Mouse (Mus musculus) limb, embryonic 10.5 days (tissue): ENCODE data around the gene Rtn1. TPM values are rescaled to one million over a fixed set of nuclear protein-coding genes. Genes with fewer than 3 reads are reported as not detected.
A peak's percentile ranks its signal among the peaks of the same experiment; 100 is the strongest.

Experiments used
- DNase-seq: peaks from one replicate; pipeline ENCODE4 v3.0.0-alpha.2; 2017; ENCODE audit warnings: low spot score
- H3K27ac ChIP-seq: fragments of 300-500 bp; sonication (generic); 2 replicates; pipeline ENCODE4 v1.5.1; 2016; ENCODE audit warnings: mild to moderate bottlenecking
- H3K27me3 ChIP-seq: fragments of 300-500 bp; sonication (generic); 2 replicates; pipeline ENCODE4 v1.6.1; 2016; ENCODE audit warnings: low read depth, mild to moderate bottlenecking; ENCODE audit not compliant: poor library complexity, severe bottlenecking
- H3K36me3 ChIP-seq: fragments of 300-500 bp; sonication (generic); 2 replicates; pipeline ENCODE4 v1.6.1; 2016; ENCODE audit warnings: mild to moderate bottlenecking, moderate library complexity
- H3K4me1 ChIP-seq: fragments of 300-500 bp; sonication (generic); 2 replicates; pipeline ENCODE4 v1.6.1; 2016
- H3K4me3 ChIP-seq: fragments of 300-500 bp; sonication (generic); 2 replicates; pipeline ENCODE4 v1.5.1; 2016; ENCODE audit warnings: mild to moderate bottlenecking, moderate library complexity
- H3K9me3 ChIP-seq: fragments of 300-500 bp; sonication (generic); replicated peaks from 2 replicates; pipeline ENCODE4 v1.6.1; 2016; ENCODE audit warnings: mild to moderate bottlenecking
- WGBS: fragments of 180-500 bp; shearing (Covaris S2); methylation state at CpG from one replicate; pipeline ENCODE4 v1.1.7; 2016; 5-methylcytosine and 5-hydroxymethylcytosine counted together
- polyA plus RNA-seq: library from polyadenylated mRNA; unstranded; fragments of >200 nt; fragmentation: Nextera tagmentation; extraction: Ambion mirVana; gene quantifications from 2 replicates; pipeline ENCODE4 v1.2.1, GENCODE M21; 2016

Rtn1 gene
- polyA plus RNA-seq, 1 experiment from 2014 or later: 8.3 TPM

DNA sequence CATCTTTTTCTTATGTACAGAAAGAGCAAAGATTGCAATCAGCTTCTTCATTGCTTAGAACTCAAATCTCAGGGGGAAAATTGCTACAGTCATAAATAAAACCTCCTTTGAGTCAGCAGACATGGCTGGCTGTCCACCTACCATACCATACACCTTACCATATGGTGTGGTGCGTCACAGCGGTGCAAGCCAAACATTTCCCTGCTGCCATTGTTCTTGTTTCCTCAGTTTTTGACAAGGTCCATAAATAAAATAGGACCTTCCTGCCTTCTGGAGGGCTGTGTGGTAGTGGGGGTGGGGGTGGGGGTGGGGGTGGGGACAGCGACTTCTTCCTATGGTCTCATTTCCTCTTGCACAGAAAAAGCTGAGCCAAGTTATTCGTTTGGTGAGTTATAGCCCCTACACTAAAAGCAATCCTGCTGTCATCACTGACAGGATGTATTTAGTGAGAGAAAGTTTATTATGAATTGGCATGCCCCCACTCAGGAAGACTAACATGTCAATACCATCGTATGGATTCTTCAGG is 76.3 kb downstream of the Rtn1 start:
- H3K36me3 ChIP-seq: no peaks in the 10 kb centered on the region
- no peak for DNase-seq
- H3K9me3 ChIP-seq: no peaks in the 10 kb centered on the region
- peaks cover 4% of the 10 kb centered on the region; the same call in 1 of the 2 replicates for H3K4me1 ChIP-seq
- H3K27me3 ChIP-seq: no peaks in the 10 kb centered on the region
- no peak overlapping the region for H3K4me3 ChIP-seq
- H3K27ac ChIP-seq: no peak overlapping the region
- WGBS: 82% methylated on average over 5 of the region's 5 CpGs

DNA sequence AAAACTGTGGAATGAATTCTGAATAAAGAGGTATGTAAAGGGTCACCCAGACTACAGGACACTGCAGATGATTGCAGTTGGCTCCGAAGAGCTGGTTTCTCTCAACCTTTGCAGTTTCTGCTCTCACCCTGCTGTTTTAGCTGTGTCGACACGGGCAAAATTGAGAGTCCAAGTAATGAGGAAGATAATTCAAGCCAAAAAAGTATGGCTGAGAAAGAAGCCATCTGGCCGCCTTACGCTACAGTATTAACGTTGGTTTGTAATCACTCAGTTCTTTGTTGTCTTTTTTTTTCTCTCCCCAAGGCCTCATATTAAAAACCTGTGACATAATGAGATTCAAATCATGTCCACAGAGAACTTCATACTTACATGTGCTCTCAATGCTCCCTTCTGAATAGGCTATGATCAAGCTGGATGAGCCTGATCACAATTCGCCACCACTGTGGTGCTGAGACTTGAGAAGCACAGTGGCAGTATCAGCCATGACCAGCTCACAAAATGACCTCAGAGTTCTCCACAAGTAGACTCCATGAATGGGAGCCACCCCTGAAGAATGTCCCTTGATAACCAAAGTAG is 76.9 kb downstream of the Rtn1 start:
- no peaks in the 10 kb centered on the region for H3K9me3 ChIP-seq
- peaks cover 4% of the 10 kb centered on the region; the same call in 1 of the 2 replicates for H3K4me1 ChIP-seq
- DNase-seq: no peak
- WGBS: 83% methylated on average over 7 of the region's 7 CpGs
- H3K27me3 ChIP-seq: no peaks in the 10 kb centered on the region
- H3K27ac ChIP-seq: no peak overlapping the region
- H3K36me3 ChIP-seq: no peaks in the 10 kb centered on the region
- no peak overlapping the region for H3K4me3 ChIP-seq

DNA sequence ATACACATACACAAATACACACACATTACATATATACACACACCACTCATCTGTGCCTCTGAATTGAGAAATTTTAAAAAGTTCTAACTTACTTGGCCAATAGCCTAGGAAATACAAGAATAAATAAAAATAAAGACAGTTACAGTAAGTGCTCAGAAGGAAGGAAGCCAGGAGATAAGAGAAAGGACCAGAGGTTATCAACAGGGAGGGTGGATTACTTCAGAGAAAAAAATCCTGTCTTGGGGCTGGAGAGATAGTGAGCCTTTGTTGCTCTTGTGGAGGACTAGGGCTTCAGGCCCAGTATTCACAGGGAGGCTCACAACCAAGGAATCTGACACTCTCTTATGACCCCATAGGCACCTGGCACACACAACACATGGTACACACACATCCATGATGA is 82.8 kb downstream of the Rtn1 start:
- no peaks in the 10 kb centered on the region for H3K27me3 ChIP-seq
- H3K9me3 ChIP-seq: no peaks in the 10 kb centered on the region
- H3K27ac ChIP-seq: no peak overlapping the region
- no peak for DNase-seq
- H3K4me1 ChIP-seq: peaks cover 6% of the 10 kb centered on the region
- no peak overlapping the region for H3K4me3 ChIP-seq
- no peaks in the 10 kb centered on the region for H3K36me3 ChIP-seq

DNA sequence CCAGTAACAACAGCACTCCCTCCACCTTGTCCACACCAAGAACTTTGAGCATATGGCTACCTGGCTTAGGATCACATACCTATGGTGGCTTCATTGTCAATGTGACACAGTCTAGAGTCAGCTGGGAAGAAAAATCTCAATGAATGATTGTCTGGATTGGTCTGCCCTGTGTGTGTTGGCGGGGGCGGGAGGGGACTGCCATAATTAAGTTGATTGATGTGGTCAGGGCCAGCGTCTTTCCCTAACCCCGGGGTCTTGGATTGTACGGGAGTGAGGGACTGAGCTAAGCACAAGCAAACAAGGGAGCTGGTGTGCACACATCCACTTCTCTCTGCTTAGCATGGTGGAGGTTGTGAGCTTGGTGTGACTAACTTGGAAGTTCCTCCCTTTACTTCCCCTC is 83.8 kb downstream of the Rtn1 start:
- WGBS: 28% methylated on average over 5 of the region's 5 CpGs
- Histone ChIP-seq H3K27ac (no peak overlapping the region), H3K27me3 (no peaks in the 10 kb centered on the region), H3K4me1 (peaks cover 6% of the 10 kb centered on the region), H3K9me3 (no peaks in the 10 kb centered on the region), H3K4me3 (no peak overlapping the region), H3K36me3 (no peaks in the 10 kb centered on the region)
- DNase-seq: peak; percentile 46

DNA sequence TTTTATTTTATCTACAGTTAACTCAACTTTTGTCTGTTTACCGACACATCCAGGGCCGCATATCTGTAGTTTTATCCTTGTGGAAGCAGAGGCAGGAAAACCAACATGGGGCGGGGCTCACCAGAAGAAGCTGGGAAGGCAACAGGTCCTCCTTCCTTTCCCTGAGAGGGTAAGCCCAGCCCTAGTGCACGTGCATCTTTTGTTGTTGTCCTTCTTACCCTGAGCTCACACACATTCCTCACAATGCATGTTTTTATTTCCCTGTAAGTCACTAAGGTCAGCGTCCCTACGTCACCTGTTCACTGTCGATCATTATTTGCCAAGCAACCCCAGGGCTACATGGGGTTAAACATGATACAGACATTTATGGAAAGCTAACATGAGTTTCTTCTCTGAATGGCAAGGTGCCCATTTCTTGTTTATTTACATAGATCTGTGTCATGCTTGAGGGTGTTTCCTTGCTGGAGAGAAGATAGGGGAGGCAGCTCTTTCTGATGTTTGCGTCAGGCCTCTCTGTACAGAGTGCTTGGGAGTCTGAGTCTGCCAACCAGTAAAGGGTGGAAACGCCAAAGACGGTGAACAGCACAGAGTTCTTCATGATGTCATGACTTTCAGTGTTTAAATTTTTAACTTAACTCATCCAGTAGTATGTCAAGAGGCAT is 84.5 kb downstream of the Rtn1 start:
- no peak for DNase-seq
- peaks cover 6% of the 10 kb centered on the region for H3K4me1 ChIP-seq
- H3K9me3 ChIP-seq: no peaks in the 10 kb centered on the region
- no peaks in the 10 kb centered on the region for H3K27me3 ChIP-seq
- no peak overlapping the region for H3K27ac ChIP-seq
- H3K4me3 ChIP-seq: no peak overlapping the region
- WGBS: 88% methylated on average over 10 of the region's 10 CpGs
- no peaks in the 10 kb centered on the region for H3K36me3 ChIP-seq

GRCm38 (mm10) chr12:72323778-72324177 is 85.1 kb downstream of the Rtn1 start:
- Histone ChIP-seq H3K27me3 (no peaks in the 10 kb centered on the region), H3K4me1 (peaks cover 6% of the 10 kb centered on the region), H3K9me3 (no peaks in the 10 kb centered on the region), H3K4me3 (no peak overlapping the region), H3K27ac (no peak overlapping the region), H3K36me3 (no peaks in the 10 kb centered on the region)
- DNase-seq: no peak
- 86% methylated on average over 4 of the region's 4 CpGs for WGBS

- H3K27ac ChIP-seq: no peak overlapping the region
- H3K4me3 ChIP-seq: no peak overlapping the region
- 82% methylated on average over 15 of the region's 15 CpGs for WGBS
Observed at GRCm38 (mm10) chr12:72315732-72316465, 93.0 kb downstream of the Rtn1 start.

GRCm38 (mm10) chr12:72310818-72311217 is 98.0 kb downstream of the Rtn1 start:
- Histone ChIP-seq H3K9me3 (no peaks in the 10 kb centered on the region), H3K27me3 (no peaks in the 10 kb centered on the region), H3K27ac (no peak overlapping the region), H3K4me3 (no peak overlapping the region), H3K4me1 (no peaks in the 10 kb centered on the region), H3K36me3 (no peaks in the 10 kb centered on the region)
- DNase-seq: no peak
- WGBS: 88% methylated on average over 6 of the region's 6 CpGs

More at GRCm38 (mm10) chr12:72315732-72316465, 93.0 kb downstream of the Rtn1 start:
- DNase-seq: no peak
- no peaks in the 10 kb centered on the region for H3K36me3 ChIP-seq
- H3K9me3 ChIP-seq: no peaks in the 10 kb centered on the region
- H3K27me3 ChIP-seq: no peaks in the 10 kb centered on the region
- H3K4me1 ChIP-seq: no peaks in the 10 kb centered on the region

- 87% methylated on average over 8 of the region's 8 CpGs for WGBS
- no peak for DNase-seq
- peaks cover 8% of the 10 kb centered on the region for H3K4me1 ChIP-seq
- no peaks in the 10 kb centered on the region for H3K9me3 ChIP-seq
- no peaks in the 10 kb centered on the region for H3K27me3 ChIP-seq
- H3K27ac ChIP-seq: no peak overlapping the region
- H3K36me3 ChIP-seq: no peaks in the 10 kb centered on the region
- H3K4me3 ChIP-seq: no peak overlapping the region
Observed at GRCm38 (mm10) chr12:72308506-72308905, 100.3 kb downstream of the Rtn1 start.

GRCm38 (mm10) chr12:72306281-72306680 is 102.6 kb downstream of the Rtn1 start:
- Histone ChIP-seq H3K27ac (no peak overlapping the region), H3K36me3 (no peaks in the 10 kb centered on the region), H3K4me1 (peaks cover 13% of the 10 kb centered on the region), H3K27me3 (no peaks in the 10 kb centered on the region), H3K4me3 (no peak overlapping the region), H3K9me3 (no peaks in the 10 kb centered on the region)
- no peak for DNase-seq
- WGBS: 93% methylated on average over 11 of the region's 11 CpGs

GRCm38 (mm10) chr12:72305421-72305820 is 103.4 kb downstream of the Rtn1 start:
- WGBS: 61% methylated on average over 5 of the region's 5 CpGs
- no peak for DNase-seq

DNA sequence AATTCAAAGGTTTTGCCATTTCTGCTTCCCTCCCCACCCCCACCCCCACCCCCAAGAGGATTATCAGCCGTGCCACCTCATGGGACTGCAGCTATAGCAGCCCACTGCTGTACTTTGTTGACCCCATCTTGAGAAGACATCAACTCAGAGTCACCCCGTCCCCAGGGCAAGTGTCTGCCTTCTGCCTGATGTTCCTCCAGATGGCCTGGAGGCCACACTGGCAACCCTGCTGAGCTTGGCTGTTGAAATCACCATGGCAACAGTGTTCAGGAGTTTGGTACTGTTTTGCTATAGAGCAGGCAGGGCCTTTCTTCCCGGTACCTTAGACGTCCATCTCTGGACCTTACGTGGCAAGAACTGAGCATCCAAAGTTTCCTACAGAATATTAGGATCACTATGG is 103.9 kb downstream of the Rtn1 start:
- no peak for DNase-seq
- Histone ChIP-seq H3K9me3 (no peaks in the 10 kb centered on the region), H3K4me3 (no peak overlapping the region), H3K36me3 (no peaks in the 10 kb centered on the region), H3K4me1 (peaks cover 14% of the 10 kb centered on the region), H3K27me3 (no peaks in the 10 kb centered on the region), H3K27ac (no peak overlapping the region)
- WGBS: 57% methylated on average over 5 of the region's 5 CpGs

More at GRCm38 (mm10) chr12:72305421-72305820, 103.4 kb downstream of the Rtn1 start:
- no peaks in the 10 kb centered on the region for H3K27me3 ChIP-seq
- H3K36me3 ChIP-seq: no peaks in the 10 kb centered on the region
- H3K4me3 ChIP-seq: no peak overlapping the region
- H3K27ac ChIP-seq: no peak overlapping the region
- peaks cover 14% of the 10 kb centered on the region for H3K4me1 ChIP-seq
- no peaks in the 10 kb centered on the region for H3K9me3 ChIP-seq

DNA sequence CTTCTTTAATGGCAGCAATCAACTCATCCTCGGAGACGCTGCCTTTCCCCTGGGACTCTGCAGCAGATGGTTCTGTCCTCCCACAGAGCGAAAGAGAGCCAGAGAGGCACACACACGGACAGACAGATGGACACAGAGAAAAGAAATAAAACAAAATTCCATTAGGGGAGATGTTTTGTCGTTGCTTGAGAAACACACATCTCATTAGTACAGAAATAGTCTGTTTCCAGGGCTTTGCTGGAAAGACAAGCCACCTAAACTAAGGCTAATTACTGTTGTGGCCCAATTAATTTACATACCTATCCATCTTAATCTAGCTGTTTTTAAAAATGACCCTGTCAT is 104.5 kb downstream of the Rtn1 start:
- H3K27me3 ChIP-seq: no peaks in the 10 kb centered on the region
- no peak overlapping the region for H3K27ac ChIP-seq
- no peak for DNase-seq
- H3K9me3 ChIP-seq: no peaks in the 10 kb centered on the region
- H3K4me3 ChIP-seq: no peak overlapping the region
- WGBS: 69% methylated on average over 5 of the region's 5 CpGs
- H3K4me1 ChIP-seq: peaks cover 14% of the 10 kb centered on the region
- H3K36me3 ChIP-seq: no peaks in the 10 kb centered on the region
